Mouse (Mus musculus) left cerebral cortex, postnatal 14 days (tissue): ENCODE measurements around the gene Mtrf1l. TPM values are rescaled to one million over a fixed set of nuclear protein-coding genes. Genes with fewer than 3 reads are reported as not detected.
A peak's percentile ranks its signal among the peaks of the same experiment; 100 is the strongest.

Experiments
- DNase-seq, 2 experiments: peaks; one replicate each; pipeline ENCODE4 v3.0.0; 2021 to 2022; ENCODE audit warnings: low spot score in 2 of 2, mixed read lengths in 1 of 2
- intact Hi-C: fragments of 180-260 bp; cut with DNase I; formaldehyde crosslinking; loops from one replicate; pipeline ENCODE4 v1.15.1; 2025
- total RNA-seq, 2 experiments: library from RNA; stranded (reverse); gene quantifications; 2 replicates each; pipeline ENCODE4 v1.2.3; 2021

The Mtrf1l gene
- total RNA-seq, 2 experiments from 2014 or later, result 10.2 to 12.4 TPM

- DNase-seq, result peak in 1 of 2 experiments; percentile 17
- intact Hi-C loops, result loop anchor here (2.0 kb wide), 1 partner anchor 16 kb away; the partner anchor contains the start of gene Mtrf1l
Observed at GRCm38 (mm10) chr10:5806416-5806815, 17.3 kb downstream of the Mtrf1l start.

GRCm38 (mm10) chr10:5805731-5806307 lies 17.9 kb downstream of the Mtrf1l start:
- peak; percentile 94 to 96 for DNase-seq
- intact Hi-C loops, result loop anchor here (2.0 kb wide), 1 partner anchor 17 kb away; the partner anchor contains the start of gene Mtrf1l

- intact Hi-C loops, result no loop called here
- DNase-seq, result peak; percentile 98 to 99
Observed at GRCm38 (mm10) chr10:5805243-5805730, 18.4 kb downstream of the Mtrf1l start, which contains the start of gene Fbxo5. Gene Fbxo5, minus strand, starts transcription at chr10:5805600.

- intact Hi-C loops, result no loop called here
- DNase-seq, result no peak
Observed at GRCm38 (mm10) chr10:5804691-5805156, 19.0 kb downstream of the Mtrf1l start.

GRCm38 (mm10) chr10:5803739-5804138 lies 20.0 kb downstream of the Mtrf1l start:
- intact Hi-C loops, result no loop called here
- DNase-seq, result no peak

- intact Hi-C loops, result no loop called here
Observed at GRCm38 (mm10) chr10:5802866-5803265, 20.8 kb downstream of the Mtrf1l start.

GRCm38 (mm10) chr10:5800490-5800889 lies 23.2 kb downstream of the Mtrf1l start:
- intact Hi-C loops, result no loop called here
- DNase-seq, result no peak

More at GRCm38 (mm10) chr10:5802866-5803265, 20.8 kb downstream of the Mtrf1l start:
- no peak for DNase-seq

GRCm38 (mm10) chr10:5798069-5798468 lies 25.6 kb downstream of the Mtrf1l start:
- intact Hi-C loops, result no loop called here
- no peak for DNase-seq

- intact Hi-C loops, result loop anchor here (2.0 kb wide), 1 partner anchor 190 kb away; no protein-coding TSS in a partner anchor
- DNase-seq, result peak; percentile 39 to 79
Observed at GRCm38 (mm10) chr10:5790657-5791056, 33.1 kb downstream of the Mtrf1l start.

GRCm38 (mm10) chr10:5786923-5787322 lies 36.8 kb downstream of the Mtrf1l start:
- DNase-seq, result peak; percentile 28 to 44
- intact Hi-C loops, result loop anchor here (2.0 kb wide), 1 partner anchor 150 kb away; no protein-coding TSS in a partner anchor

Other genes with a start within 250 kb of the Mtrf1l start
- 1 to 10 TPM in 1 of 2 experiments, under 1 TPM in 1; 0.59 to 1.1 TPM for gene Myct1, start 230.1 kb downstream of the Mtrf1l start, total RNA-seq
- 10 to 100 TPM; 41.3 to 50.5 TPM for gene Vip, start 184.7 kb downstream of the Mtrf1l start, total RNA-seq
- gene Fbxo5, start 18.3 kb downstream of the Mtrf1l start, total RNA-seq, result 1 to 10 TPM; 1.0 to 1.5 TPM
- gene Rgs17, start 98.5 kb upstream of the Mtrf1l start, total RNA-seq, result 10 to 100 TPM; 60.2 to 63.7 TPM